Mouse (Mus musculus): ENCODE results near the gene Tgfb1.
"Not testable (repeated sequence)": the region's sequence is repeated elsewhere in the genome, so short reads cannot be mapped to it uniquely, and the experiment has no call there.

Gene Tgfb1

DNA sequence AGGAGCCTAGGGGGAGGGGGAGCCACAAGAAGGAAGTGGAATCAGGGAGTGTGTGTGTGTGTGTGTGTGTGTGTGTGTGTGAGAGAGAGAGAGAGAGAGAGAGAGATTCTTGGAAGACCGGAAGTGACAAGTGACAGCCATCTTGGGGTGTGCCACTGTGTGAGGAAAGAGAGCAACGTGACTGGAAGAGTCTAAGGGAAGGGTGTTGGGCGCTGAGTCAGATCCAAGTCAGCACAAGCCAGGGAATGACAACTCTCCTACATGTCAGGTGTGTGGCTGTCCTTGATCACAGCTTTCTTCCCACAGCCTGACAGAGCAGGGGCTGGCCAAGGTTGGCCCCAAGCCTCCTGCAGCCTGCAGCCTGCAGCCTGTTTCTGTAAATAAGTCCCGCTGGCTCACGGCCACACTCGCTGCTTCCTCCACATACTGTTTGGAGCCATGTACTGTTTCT lies 19.0 kb downstream of the Tgfb1 start:
- DNase-seq (ENCODE audit: low spot score in 2 of 2) = peak; percentile 42 to 50

GRCm38 (mm10) chr7:25706578-25707170 lies 19.9 kb downstream of the Tgfb1 start:
- DNase-seq (ENCODE audit: low spot score in 2 of 2) = no peak

- no peak for DNase-seq (ENCODE audit: low spot score in 2 of 2)
These were observed 20.9 kb downstream of the Tgfb1 start for GRCm38 (mm10) chr7:25707581-25708292.

DNA sequence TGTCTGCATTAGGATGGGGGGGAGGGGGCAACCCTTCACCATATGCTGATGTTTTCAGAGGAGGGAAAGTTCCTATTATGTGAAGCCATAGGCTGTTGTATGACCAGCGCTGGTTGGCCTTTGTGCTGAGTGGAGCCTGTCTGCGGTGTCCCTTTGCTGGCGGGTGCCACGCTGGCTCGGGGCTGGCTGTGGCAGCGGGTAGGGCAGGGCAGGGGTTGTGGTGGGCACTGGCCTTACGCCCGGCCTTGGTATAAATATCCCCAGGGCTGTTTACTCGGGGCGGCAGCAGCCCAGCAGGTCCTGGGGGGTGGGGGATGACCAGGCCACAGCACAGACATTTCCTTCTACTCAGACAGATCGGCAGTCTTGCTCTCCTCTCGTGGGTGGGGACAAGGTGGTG lies 23.2 kb downstream of the Tgfb1 start:
- no peak for DNase-seq (ENCODE audit: low spot score in 2 of 2)

DNA sequence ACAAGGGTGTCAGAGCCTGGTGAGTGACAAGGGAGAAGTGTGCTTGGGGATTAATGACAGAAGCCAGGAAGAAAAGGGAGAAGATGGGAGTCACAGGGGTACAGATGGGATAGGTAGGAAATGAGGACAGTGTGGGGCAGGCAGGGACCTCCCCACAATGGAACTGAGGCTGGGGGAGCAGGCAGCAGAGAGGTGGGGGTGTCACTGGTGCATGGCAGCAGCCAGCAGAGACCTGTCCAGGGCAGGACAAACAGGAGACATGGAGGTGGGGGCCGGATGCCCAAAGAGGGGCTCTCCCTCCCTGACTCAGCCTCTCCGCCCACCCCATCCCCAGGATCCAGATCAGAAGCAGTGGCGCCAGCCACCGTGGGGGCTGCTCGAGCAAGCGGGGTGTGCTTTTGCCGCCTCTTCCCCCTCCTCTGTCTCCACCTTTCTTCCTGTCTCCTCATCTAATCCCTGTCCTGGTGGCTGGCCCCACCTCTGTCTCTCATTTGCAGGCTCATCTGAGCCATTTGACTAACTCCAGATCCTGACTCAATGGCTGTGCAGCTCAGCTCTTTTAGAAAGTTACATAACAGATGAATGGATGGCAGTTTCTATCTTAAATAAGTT lies 23.8 kb downstream of the Tgfb1 start:
- DNase-seq (ENCODE audit: low spot score in 2 of 2) = no peak

DNA sequence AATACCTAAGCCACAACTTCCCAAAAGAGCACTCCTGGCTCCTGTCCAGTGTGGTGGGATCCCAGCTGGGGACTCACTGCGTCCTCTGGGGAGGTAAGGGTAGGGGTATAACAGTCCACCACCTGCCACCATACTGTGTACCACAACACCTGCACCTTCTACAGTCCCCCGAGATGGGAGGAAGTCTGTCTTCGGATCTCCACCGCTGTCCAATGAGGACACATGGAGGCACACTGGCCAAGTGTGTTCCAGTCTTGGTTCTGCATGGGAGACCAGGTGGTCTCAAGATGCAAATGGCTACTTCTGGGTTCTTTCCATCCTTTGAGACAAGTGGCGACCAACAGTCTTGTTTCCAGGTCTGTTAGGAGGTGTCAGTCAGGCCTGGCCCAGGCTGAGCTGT lies 24.4 kb downstream of the Tgfb1 start:
- DNase-seq (ENCODE audit: low spot score in 2 of 2) = no peak

DNA sequence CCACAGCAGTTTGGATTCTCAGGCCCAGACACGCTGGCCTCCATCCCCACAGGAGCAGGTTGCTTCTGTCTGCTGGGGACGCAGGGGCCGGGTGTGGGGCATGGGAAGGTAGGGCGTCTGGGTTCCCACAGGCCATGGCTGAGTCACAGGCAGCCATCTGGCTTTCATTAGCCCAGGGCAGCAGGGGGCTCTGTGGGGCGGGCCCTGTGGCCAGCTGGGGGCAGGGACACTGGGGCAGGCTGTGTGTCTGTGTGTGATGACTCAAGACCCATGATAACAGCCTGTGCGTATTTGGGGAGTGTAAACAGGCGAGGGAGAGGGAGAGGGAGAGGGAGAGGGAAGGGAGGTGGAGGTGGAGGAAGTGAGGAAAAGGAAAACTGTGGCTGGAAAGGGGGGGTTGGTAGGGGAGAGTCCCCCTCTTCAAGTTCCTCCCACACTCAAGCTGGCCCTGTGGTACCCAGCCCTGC lies 25.0 kb downstream of the Tgfb1 start:
- peak; percentile 77 to 82 for DNase-seq (ENCODE audit: low spot score in 2 of 2)

GRCm38 (mm10) chr7:25712801-25713200 lies 26.0 kb downstream of the Tgfb1 start:
- no peak for DNase-seq (ENCODE audit: low spot score in 2 of 2)

GRCm38 (mm10) chr7:25714581-25714980 lies 27.8 kb downstream of the Tgfb1 start:
- DNase-seq (ENCODE audit: low spot score in 2 of 2) = no peak

DNA sequence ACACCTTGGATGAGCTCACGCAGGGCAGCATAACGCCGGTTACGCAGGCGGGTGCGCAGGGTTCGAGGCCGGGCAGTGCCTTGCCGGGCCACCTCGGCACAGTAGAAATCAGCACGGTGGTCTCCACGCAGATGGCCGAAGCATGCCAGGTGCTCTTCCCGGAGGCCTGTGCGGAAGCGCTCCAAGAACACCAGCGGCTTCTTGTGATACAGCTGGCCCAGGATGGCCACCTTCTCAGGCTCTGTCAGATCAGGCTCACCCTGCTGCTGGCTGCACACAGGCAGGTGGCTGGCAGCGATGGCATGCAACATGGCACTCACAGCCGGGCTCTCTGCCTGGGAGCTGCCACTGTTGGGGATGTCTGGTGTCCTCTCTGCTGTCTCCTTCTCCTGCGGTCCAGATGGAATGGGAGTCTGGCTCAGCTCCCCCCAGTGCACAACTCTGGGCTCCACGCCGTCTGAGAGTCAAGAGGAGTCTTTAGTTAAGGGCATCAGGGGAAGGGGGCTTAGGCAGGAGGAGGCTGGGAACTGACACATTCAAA lies 29.0 kb downstream of the Tgfb1 start:
- no peak for DNase-seq (ENCODE audit: low spot score in 2 of 2)

DNA sequence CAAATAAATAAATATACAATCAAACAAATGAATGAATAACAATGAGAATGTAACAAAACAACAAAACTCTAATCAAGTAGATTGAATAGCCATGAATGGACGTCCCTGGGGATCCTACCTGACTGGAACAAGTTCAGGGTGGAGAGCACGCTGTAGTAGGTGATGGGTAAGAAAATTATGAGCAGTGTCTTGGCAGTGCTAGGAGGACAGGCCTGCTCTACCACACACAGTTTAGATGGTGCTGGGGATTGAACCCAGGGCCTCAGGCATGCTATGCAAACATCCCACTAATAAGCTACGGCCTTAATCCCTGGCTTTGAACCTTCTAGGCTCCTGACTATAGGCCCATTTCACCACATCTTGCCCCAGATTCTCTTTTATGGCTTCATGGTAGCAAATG lies 30.7 kb downstream of the Tgfb1 start:
- no peak for DNase-seq (ENCODE audit: low spot score in 2 of 2)

DNA sequence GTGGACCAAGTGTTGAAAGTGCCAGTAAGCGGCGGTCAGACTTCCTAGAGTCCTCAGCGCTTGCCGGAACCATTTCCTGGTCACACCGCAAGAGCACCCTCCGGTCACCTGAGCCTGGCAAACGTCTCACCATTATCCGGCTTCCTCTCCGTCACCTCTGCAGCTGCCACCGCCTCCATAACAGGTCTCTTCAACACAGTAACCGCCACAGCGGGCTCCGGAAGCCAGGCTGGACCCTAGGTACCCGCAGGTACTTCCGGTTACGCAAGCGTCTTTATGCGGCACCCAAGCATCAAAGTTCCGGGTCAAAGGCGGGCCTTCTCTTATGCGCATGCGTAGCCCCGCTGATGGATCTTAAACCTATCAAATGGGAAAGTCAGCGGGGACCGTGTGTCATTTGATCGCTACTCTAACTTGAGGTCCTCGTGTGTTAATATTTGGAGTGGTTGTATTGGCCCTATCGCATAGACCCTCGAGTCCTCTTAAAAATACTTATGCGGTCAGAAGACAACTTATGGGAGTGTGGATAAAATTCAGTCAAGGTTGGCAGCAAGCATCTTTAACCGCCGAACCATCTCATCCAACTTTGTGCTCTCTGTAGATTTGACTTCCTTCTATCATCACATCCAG lies 32.1 kb downstream of the Tgfb1 start, which contains the start of gene Ccdc97:
Gene Ccdc97 (minus strand): TSS at position 301 of the 630 bp plus-strand sequence.
- peak; percentile 89 to 93 for DNase-seq (ENCODE audit: low spot score in 2 of 2)

DNA sequence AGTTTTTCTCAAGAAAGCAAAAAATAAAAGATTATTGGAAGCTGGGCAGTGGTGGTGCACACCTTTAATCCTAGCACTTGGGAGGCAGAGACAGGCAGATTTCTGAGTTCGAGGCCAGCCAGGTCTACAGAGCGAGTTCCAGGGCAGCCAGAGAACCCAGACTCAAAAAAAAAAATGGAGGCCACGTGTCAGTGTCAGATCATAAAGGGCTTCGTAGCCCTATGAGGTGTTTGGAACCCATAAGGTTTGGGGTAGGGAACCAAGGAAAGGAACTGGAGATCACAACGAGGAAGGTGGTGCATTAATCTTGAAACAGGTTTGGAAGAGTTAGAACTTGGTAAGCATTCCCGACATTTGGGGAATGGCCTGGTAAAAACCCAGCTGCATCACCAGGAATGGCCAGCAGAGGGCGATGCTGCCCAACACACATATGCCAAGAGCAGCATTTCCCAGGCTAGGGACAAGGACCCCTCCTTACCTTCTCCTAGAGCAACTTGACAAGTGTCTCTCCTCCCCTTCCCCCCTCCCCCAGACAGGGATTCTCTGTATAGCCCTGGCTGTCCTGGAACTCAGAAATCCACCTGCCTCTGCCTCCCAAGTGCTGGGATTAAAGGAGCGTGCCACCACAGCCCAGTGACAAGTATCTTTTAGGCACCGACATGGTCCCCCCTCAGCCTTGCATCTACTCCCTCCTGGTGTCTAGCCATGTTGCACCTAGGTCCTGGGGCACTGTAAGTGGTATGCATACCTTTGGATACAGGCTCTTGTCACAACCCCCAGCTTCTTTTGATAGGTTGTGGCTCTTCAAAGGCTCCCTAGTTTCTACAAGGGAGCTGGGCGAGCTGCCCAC lies 33.2 kb downstream of the Tgfb1 start:
- peak; percentile 67 to 75 for DNase-seq (ENCODE audit: low spot score in 2 of 2)

DNA sequence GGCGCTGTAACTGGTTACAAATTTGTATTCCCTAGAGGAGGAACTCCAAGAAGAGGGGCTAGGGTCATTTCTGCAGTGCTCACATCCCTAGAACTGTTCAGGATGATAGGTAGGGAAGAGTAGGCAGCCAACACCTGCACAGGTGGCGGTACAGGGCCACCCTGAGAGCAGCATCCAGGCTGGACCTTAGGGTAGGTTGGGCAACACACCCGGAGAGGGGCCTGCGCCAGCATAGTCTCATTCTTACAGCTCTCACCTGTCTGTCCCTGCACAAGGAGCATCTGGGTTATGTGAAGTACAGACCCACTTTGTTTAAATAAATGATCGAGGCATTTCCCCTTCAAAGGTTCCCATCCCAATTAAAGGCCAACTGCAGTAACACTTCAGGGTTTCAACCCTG lies 34.0 kb downstream of the Tgfb1 start:
- DNase-seq (ENCODE audit: low spot score in 2 of 2) = no peak

GRCm38 (mm10) chr7:25721776-25722175 lies 35.0 kb downstream of the Tgfb1 start:
- DNase-seq (ENCODE audit: low spot score in 2 of 2) = not testable (repeated sequence)

GRCm38 (mm10) chr7:25725886-25726285 lies 39.1 kb downstream of the Tgfb1 start:
- no peak for DNase-seq (ENCODE audit: low spot score in 2 of 2)

DNA sequence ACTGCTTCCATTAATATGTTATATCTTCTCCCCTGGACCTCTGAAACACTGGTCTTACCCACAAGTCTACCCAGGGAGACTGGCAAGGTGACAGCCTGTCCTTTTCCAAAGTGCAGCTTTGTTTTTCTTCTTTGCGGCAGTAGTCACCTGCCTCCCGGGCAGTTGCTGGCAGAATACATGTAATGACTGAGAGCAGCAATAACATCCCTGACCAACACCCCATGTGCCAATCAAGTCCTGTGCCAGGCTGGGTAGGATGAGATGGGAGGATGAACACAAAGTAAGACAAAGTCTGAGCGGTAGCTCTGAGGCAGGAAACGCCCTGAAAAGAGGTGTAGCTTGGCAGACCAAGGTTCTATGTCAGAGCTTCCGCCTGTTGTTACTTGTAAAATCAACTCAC lies 41.0 kb downstream of the Tgfb1 start:
- DNase-seq (ENCODE audit: low spot score in 2 of 2) = no peak

DNA sequence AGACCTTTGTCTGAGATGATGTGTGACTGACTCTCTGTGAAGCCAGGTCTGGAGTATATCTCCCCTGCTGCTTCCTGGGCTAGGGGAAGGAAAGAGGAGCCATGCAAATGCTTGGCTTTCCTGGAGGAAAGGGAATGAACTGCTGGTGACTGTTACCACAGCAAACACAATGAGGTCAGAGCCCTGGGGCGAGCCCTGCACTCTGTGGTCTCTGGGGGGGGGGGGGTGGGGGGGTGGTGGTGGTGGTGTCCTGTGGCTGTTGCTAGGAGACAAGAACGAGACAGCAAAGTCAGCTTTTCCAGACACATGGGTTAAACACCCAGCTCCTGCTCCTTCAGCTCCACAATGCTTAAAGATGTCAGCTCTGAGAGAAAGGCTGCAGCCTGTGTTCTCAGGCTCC lies 42.6 kb downstream of the Tgfb1 start:
- no peak for DNase-seq (ENCODE audit: low spot score in 2 of 2)

DNA sequence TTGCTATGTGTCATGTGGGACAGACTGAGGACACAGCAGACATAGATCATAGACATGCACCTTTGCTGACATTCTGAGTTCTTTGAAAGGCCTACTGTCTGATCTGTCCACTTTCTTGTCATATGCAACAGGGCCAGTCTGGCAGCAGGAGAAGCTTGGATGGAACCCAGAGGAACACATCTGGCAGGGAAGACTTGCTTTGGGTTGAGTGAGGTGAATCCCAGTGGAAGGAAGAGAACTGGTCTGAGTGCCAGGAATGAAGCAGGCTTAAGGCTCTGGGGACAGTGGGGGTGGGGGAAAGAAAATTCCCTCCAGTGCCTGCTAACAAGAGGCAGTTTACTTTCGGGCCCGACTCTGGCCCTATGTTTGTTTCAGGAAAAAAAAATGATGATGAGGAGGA lies 43.1 kb downstream of the Tgfb1 start:
- peak in 1 of 2 experiments; percentile 59 for DNase-seq (ENCODE audit: low spot score in 2 of 2)

GRCm38 (mm10) chr7:25731294-25732055 lies 44.7 kb downstream of the Tgfb1 start:
- DNase-seq (ENCODE audit: low spot score in 2 of 2) = no peak
